Mouse (Mus musculus) stomach, embryonic 14.5 days (tissue): ENCODE data around the gene Gpr34. TPM values are rescaled to one million over a fixed set of nuclear protein-coding genes. Genes with fewer than 3 reads are reported as not detected.

Source experiments
- ATAC-seq: fragments of 200-750 bp; cut with Nextera tagmentation; 2 replicates; pipeline ENCODE4 v1.8.0; 2017; ENCODE audit warnings: low read depth, moderate TSS enrichment; ENCODE audit not compliant: insufficient number of reproducible peaks, insufficient read depth, low FRiP score
- H3K27ac ChIP-seq: fragments of 300-500 bp; sonication (generic); 2 replicates; pipeline ENCODE4 v1.5.1; 2014; ENCODE audit warnings: mild to moderate bottlenecking, low read length, moderate library complexity, mixed read lengths
- H3K27me3 ChIP-seq: fragments of 300-500 bp; sonication (generic); 2 replicates; pipeline ENCODE4 v1.6.1; 2014; ENCODE audit warnings: low read length, control low read depth, mixed read lengths; ENCODE audit not compliant: control insufficient read depth, insufficient read depth
- H3K36me3 ChIP-seq: fragments of 300-500 bp; sonication (generic); 2 replicates; pipeline ENCODE4 v1.6.1; 2014; ENCODE audit warnings: mild to moderate bottlenecking, control low read depth, low read length, moderate library complexity, mixed read lengths; ENCODE audit not compliant: control insufficient read depth, insufficient read depth
- H3K4me1 ChIP-seq: fragments of 300-500 bp; sonication (generic); 2 replicates; pipeline ENCODE4 v1.6.1; 2014; ENCODE audit warnings: low read length, control low read depth, mixed read lengths; ENCODE audit not compliant: control insufficient read depth, insufficient read depth
- H3K4me2 ChIP-seq: fragments of 300-500 bp; sonication (generic); replicated peaks from 2 replicates; pipeline ENCODE4 v1.6.1; 2014; ENCODE audit warnings: low read depth, low read length, control low read depth
- H3K4me3 ChIP-seq: fragments of 300-500 bp; sonication (generic); 2 replicates; pipeline ENCODE4 v1.5.1; 2014; ENCODE audit warnings: low read depth, low read length, control low read depth
- H3K9ac ChIP-seq: fragments of 300-500 bp; sonication (generic); replicated peaks from 2 replicates; pipeline ENCODE4 v1.6.1; 2014; ENCODE audit warnings: low read depth, mild to moderate bottlenecking, control low read depth, low read length, moderate library complexity, mixed read lengths
- H3K9me3 ChIP-seq: fragments of 300-500 bp; sonication (generic); 2 replicates; pipeline ENCODE4 v1.6.1; 2016; ENCODE audit warnings: low read depth, low read length, control low read depth; ENCODE audit not compliant: control insufficient read depth
- WGBS: fragments of 180-500 bp; shearing (Covaris S2); extraction: QIAGEN DNeasy Blood & Tissue Kit; methylation state at CpG from one replicate; pipeline ENCODE4 v1.1.7; 2014; 5-methylcytosine and 5-hydroxymethylcytosine counted together
- microRNA-seq: library from miRNA; unstranded; fragments of <30 nt; microRNA quantifications from one replicate; pipeline ENCODE4, GENCODE M21; 2016
- polyA plus RNA-seq: library from polyadenylated mRNA; unstranded; fragments of >200 nt; fragmentation: Nextera tagmentation; extraction: Ambion mirVana; gene quantifications from 2 replicates; pipeline ENCODE4 v1.2.1, GENCODE M21; 2014

The Gpr34 gene
- polyA plus RNA-seq, 1 experiment from 2014 or later = 3.6 TPM

GRCm38 (mm10) chrX:13688356-13688755 lies 56.5 kb downstream of the Gpr34 start:
- Histone ChIP-seq H3K4me1 (no peaks in the 10 kb centered on the region), H3K4me2 (no peak overlapping the region), H3K4me3 (no peak overlapping the region), H3K27me3 (no peaks in the 10 kb centered on the region), H3K9ac (no peak overlapping the region), H3K9me3 (no peaks in the 10 kb centered on the region), H3K27ac (no peak overlapping the region), H3K36me3 (no peaks in the 10 kb centered on the region)
- WGBS = 63% methylated on average over 2 of the region's 2 CpGs
- no peak for ATAC-seq

Small RNAs within 50 kb of the gene (microRNA-seq; reads per million reads assigned to microRNA genes)
- gene Gm25246 = not detected

Other genes starting within 250 kb of the Gpr34 start
- not detected in 2 replicates for gene Nyx, start 166.0 kb upstream of the Gpr34 start, polyA plus RNA-seq
- 0.81 and 1.3 TPM in 2 replicates for gene Gpr82, start 29.3 kb downstream of the Gpr34 start, polyA plus RNA-seq
- gene Cask, start 219.3 kb downstream of the Gpr34 start, polyA plus RNA-seq = 24.6 and 27.3 TPM in 2 replicates